Mouse (Mus musculus) kidney, embryonic 16.5 days (tissue): ENCODE results near the gene Nisch. TPM values are rescaled to one million over a fixed set of nuclear protein-coding genes. Genes with fewer than 3 reads are reported as not detected.

Experiments
- ATAC-seq: fragments of 200-750 bp; cut with Nextera tagmentation; 2 replicates; pipeline ENCODE4 v1.8.0; 2017; ENCODE audit warnings: moderate TSS enrichment; ENCODE audit not compliant: low FRiP score, low TSS enrichment
- H3K27ac ChIP-seq: fragments of 300-500 bp; sonication (generic); 2 replicates; pipeline ENCODE4 v1.5.1; 2014; ENCODE audit warnings: low read length
- H3K27me3 ChIP-seq: fragments of 300-500 bp; sonication (generic); 2 replicates; pipeline ENCODE4 v1.6.1; 2014; ENCODE audit warnings: low read length, control low read depth, mixed read lengths; ENCODE audit not compliant: insufficient read depth
- H3K36me3 ChIP-seq: fragments of 300-500 bp; sonication (generic); 2 replicates; pipeline ENCODE4 v1.6.1; 2014; ENCODE audit warnings: low read length, control low read depth, mixed read lengths; ENCODE audit not compliant: insufficient read depth
- H3K4me1 ChIP-seq: fragments of 300-500 bp; sonication (generic); 2 replicates; pipeline ENCODE4 v1.6.1; 2014; ENCODE audit warnings: low read length, control low read depth, mixed read lengths; ENCODE audit not compliant: insufficient read depth
- H3K4me2 ChIP-seq: fragments of 300-500 bp; sonication (generic); replicated peaks from 2 replicates; pipeline ENCODE4 v1.6.1; 2014; ENCODE audit warnings: low read depth, low read length
- H3K4me3 ChIP-seq: fragments of 300-500 bp; sonication (generic); 2 replicates; pipeline ENCODE4 v1.5.1; 2014; ENCODE audit warnings: mild to moderate bottlenecking, low read length
- H3K9ac ChIP-seq: fragments of 300-500 bp; sonication (generic); replicated peaks from 2 replicates; pipeline ENCODE4 v1.6.1; 2014; ENCODE audit warnings: low read length
- H3K9me3 ChIP-seq: fragments of 300-500 bp; sonication (generic); 2 replicates; pipeline ENCODE4 v1.6.1; 2016; ENCODE audit warnings: low read length, control low read depth
- WGBS: fragments of 180-500 bp; shearing (Covaris S2); extraction: QIAGEN DNeasy Blood & Tissue Kit; methylation state at CpG from one replicate; pipeline ENCODE4 v1.1.7; 2014; 5-methylcytosine and 5-hydroxymethylcytosine counted together
- polyA plus RNA-seq: library from polyadenylated mRNA; unstranded; fragments of >200 nt; fragmentation: Nextera tagmentation; extraction: Ambion mirVana; gene quantifications from 2 replicates; pipeline ENCODE4 v1.2.1, GENCODE M21; 2015

Gene Nisch
- polyA plus RNA-seq, 1 experiment from 2014 or later: 421 TPM

GRCm38 (mm10) chr14:31136411-31137280, 80.1 kb downstream of the Nisch start:
- Histone ChIP-seq H3K9me3 (no peaks in the 10 kb centered on the region), H3K4me1 (peaks cover 44% of the 10 kb centered on the region), H3K27ac (peak overlapping the region; percentile 82), H3K9ac (no peak overlapping the region), H3K4me2 (no peak overlapping the region), H3K27me3 (no peaks in the 10 kb centered on the region), H3K4me3 (no peak overlapping the region), H3K36me3 (peaks cover 60% of the 10 kb centered on the region)
- 92% methylated on average over 26 of the region's 26 CpGs for WGBS
- no peak for ATAC-seq

- Histone ChIP-seq H3K4me1 (peaks cover 44% of the 10 kb centered on the region), H3K4me3 (no peak overlapping the region), H3K27me3 (no peaks in the 10 kb centered on the region), H3K27ac (no peak overlapping the region), H3K9ac (no peak overlapping the region), H3K9me3 (no peaks in the 10 kb centered on the region), H3K36me3 (peaks cover 59% of the 10 kb centered on the region), H3K4me2 (no peak overlapping the region)
- no peak for ATAC-seq
- 94% methylated on average over 34 of the region's 34 CpGs for WGBS
These were observed 81.0 kb downstream of the Nisch start for GRCm38 (mm10) chr14:31135495-31136410.

- no peaks in the 10 kb centered on the region for H3K27me3 ChIP-seq
- no peak overlapping the region for H3K27ac ChIP-seq
- H3K9me3 ChIP-seq: no peaks in the 10 kb centered on the region
- no peak for ATAC-seq
- peaks cover 55% of the 10 kb centered on the region for H3K4me1 ChIP-seq
- peaks cover 44% of the 10 kb centered on the region for H3K36me3 ChIP-seq
- H3K9ac ChIP-seq: peak overlapping the region; percentile 94; the same call in 1 of the 2 replicates
- no peak overlapping the region for H3K4me3 ChIP-seq
- H3K4me2 ChIP-seq: no peak overlapping the region
- WGBS: 86% methylated on average over 25 of the region's 25 CpGs
These were observed 82.4 kb downstream of the Nisch start for GRCm38 (mm10) chr14:31134015-31135000.

- 27% methylated on average over 11 of the region's 11 CpGs for WGBS
- Histone ChIP-seq H3K4me2 (peak overlapping the region; percentile 90), H3K9me3 (no peaks in the 10 kb centered on the region), H3K4me3 (peak overlapping the region; percentile 97), H3K9ac (peak overlapping the region; percentile 94), H3K4me1 (peaks cover 55% of the 10 kb centered on the region), H3K27me3 (no peaks in the 10 kb centered on the region), H3K36me3 (peaks cover 35% of the 10 kb centered on the region), H3K27ac (peak overlapping the region; percentile 33; the same call in 1 of the 2 replicates)
- ATAC-seq: no peak
These were observed 83.6 kb downstream of the Nisch start for GRCm38 (mm10) chr14:31133023-31133665.

GRCm38 (mm10) chr14:31132491-31132975, 84.2 kb downstream of the Nisch start:
- Histone ChIP-seq H3K36me3 (peaks cover 30% of the 10 kb centered on the region), H3K4me2 (peak overlapping the region; percentile 90), H3K9ac (peak overlapping the region; percentile 94), H3K27ac (peak overlapping the region; percentile 33; the same call in 1 of the 2 replicates), H3K4me3 (peak overlapping the region; percentile 97), H3K9me3 (no peaks in the 10 kb centered on the region), H3K27me3 (no peaks in the 10 kb centered on the region), H3K4me1 (peaks cover 52% of the 10 kb centered on the region)
- no peak for ATAC-seq
- 68% methylated on average over 7 of the region's 7 CpGs for WGBS

- H3K4me1 ChIP-seq: peaks cover 52% of the 10 kb centered on the region
- H3K27ac ChIP-seq: no peak overlapping the region
- H3K9ac ChIP-seq: peak overlapping the region; percentile 94
- peak overlapping the region; percentile 90 for H3K4me2 ChIP-seq
- H3K36me3 ChIP-seq: peaks cover 25% of the 10 kb centered on the region
- H3K27me3 ChIP-seq: no peaks in the 10 kb centered on the region
- H3K4me3 ChIP-seq: peak overlapping the region; percentile 97
- H3K9me3 ChIP-seq: no peaks in the 10 kb centered on the region
- ATAC-seq: no peak
- whole genome bisulfite sequencing: 4% methylated on average over 6 of the region's 6 CpGs
These were observed 84.7 kb downstream of the Nisch start for GRCm38 (mm10) chr14:31132031-31132430.

- no peaks in the 10 kb centered on the region for H3K9me3 ChIP-seq
- peaks cover 54% of the 10 kb centered on the region for H3K4me1 ChIP-seq
- WGBS: under 1% methylated on average over 43 of the region's 43 CpGs
- H3K27ac ChIP-seq: peak overlapping the region; percentile 95
- peaks cover 18% of the 10 kb centered on the region for H3K36me3 ChIP-seq
- H3K4me3 ChIP-seq: peak overlapping the region; percentile 97
- no peaks in the 10 kb centered on the region for H3K27me3 ChIP-seq
- peak overlapping the region; percentile 90 for H3K4me2 ChIP-seq
- no peak; the same call in 1 of the 2 replicates for ATAC-seq
- H3K9ac ChIP-seq: peak overlapping the region; percentile 94
These were observed 85.4 kb downstream of the Nisch start for GRCm38 (mm10) chr14:31131272-31131821.
